Mouse (Mus musculus) megakaryocyte-erythroid progenitor cell, adult 5-6 weeks (primary cell): ENCODE data around the gene Clpsl2. TPM values are rescaled to one million over a fixed set of nuclear protein-coding genes. Genes with fewer than 3 reads are reported as not detected.
A peak's percentile ranks its signal among the peaks of the same experiment; 100 is the strongest.

ENCODE experiments used
- ATAC-seq: replicated peaks from 2 replicates; pipeline ENCODE4 v1.8.0; 2016; ENCODE audit warnings: mild to moderate bottlenecking, inconsistent platforms; ENCODE audit not compliant: severe bottlenecking, poor library complexity, low FRiP score, low TSS enrichment
- total RNA-seq, 2 experiments: library from RNA; stranded (forward) in 1 of 2; stranded (reverse) in 1 of 2; fragments of 200-1000, 215-1000 nt in 1 of 2; fragments of >200 nt in 1 of 2; fragmentation: Nextera tagmentation in 1 of 2; gene quantifications; 2 replicates each; pipeline ENCODE4 v1.2.3; 2014 to 2017

The Clpsl2 gene
- total RNA-seq, 2 experiments from 2014 or later = not detected

DNA sequence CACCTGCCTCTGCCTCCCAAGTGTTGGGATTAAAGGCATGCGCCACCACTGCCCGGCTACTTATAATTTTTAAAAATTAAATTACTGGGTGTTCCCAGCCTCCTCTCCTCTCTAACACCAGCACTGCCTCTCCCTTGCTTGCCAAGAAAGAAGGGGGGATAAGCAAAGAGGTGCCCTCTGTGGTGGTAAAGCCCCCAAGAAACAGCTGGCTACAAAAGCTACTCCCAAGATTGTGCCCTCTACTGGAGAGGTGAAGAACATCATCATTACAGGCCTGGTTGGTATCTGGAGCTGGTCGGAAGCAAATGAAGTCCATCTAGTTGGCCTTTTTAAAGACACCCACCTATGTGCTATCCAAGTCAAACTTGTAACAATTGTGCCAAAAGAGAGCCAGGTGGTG lies 29.4 kb upstream of the Clpsl2 start:
- no peak for ATAC-seq

DNA sequence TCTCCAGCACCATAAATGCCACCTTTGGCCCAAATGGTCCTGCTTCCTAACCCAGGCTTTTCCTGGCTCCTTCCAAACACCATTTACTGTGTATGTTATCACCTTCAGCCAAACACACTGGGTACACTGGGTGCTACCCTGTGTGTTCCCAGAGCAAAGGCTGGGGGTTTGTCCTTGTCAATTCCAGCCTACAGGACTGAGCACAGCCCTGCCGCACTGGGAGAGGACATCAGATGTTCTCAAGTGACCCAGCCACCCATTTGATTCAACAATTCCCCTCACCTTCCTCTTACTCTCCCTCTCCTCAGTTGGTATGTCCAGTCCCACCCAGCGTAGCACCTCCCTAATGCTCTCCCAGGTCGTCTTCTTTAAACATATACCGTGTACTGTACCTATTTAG lies 28.6 kb upstream of the Clpsl2 start:
- ATAC-seq = no peak

DNA sequence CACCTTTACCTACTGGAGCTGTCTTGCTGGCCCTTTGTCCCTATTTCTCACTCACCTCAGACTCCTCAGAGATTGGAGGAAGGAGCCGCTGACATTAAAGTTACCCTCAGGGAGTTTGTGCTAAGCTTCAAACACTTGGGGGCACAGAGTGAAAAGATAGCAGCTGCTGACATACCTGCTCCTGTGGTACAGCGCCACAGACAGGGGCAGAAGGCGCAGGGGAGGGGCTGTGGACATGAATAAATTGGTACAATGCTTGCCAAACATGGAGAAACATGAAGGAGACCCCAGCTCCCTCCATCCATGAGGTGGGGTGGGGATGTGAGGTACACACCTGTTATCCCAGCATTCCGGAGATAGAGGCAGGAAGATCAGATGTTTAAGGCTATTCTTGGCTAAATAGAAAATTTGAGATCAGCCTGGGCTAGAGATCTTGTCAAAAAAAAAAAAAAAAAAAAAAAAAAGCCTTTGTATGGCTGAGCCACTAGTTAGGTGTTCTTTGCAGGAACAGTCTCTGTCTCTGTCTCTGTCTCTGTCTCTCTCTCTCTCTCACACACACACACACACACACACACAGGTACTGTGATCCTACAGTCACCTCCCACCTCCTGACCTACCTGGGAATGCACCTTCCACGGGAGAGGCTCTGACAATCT lies 28.0 kb upstream of the Clpsl2 start:
- no peak for ATAC-seq

DNA sequence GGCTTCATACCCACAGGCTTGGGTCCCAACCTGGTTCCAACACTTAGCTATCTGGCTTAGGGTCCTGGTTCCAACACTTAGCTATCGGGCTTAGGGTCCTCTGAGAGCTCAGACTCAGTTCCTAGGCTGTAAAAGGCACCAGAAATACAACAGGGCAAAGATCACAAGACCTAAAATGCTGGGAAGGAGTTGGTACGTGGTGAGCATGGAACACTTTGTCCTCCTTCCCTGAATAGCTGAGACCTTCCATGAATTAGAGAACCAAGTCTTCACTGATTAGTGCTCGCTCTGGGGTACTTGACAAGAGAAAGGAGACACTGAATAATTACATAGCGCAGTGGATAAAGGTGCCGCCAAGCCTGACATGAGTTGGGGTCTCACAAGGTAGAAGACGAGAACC lies 27.3 kb upstream of the Clpsl2 start:
- ATAC-seq = no peak

DNA sequence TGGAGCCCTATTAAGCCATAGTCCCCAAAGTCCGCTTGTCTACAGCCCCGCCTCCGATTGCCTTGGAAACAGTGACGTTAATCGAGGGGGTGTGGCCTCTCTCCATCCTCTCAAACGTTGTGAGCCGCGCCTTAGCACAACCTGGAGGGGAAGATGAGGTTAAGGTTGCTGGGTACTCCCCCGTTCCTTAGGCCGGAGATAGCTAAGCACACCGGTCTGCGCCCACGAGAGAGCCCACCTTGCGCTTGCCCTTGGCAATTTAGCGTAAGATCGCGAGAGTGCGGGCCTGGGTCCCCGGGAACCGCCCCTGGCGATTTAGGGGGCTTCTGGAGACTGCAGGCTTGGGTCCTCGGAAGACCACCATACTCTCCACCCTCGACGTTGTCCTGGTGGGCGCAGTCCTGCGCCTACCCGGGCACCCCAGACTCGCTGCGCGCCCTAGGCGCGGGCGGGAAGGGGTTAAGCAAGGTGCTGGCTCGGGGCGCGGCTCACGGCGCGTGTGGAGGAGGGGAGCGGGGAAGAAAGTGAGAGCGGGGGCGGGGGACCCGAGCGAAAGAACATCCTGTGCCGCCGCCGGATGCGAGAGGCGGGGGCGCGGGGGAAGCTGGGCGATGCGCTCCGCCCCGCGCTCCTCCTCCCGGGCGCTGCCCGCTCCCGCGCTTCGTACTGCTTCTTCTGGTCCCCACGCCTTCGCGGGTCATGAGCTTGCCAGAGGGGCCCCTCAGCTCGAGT lies 26.4 kb upstream of the Clpsl2 start:
- ATAC-seq = peak; percentile 61

DNA sequence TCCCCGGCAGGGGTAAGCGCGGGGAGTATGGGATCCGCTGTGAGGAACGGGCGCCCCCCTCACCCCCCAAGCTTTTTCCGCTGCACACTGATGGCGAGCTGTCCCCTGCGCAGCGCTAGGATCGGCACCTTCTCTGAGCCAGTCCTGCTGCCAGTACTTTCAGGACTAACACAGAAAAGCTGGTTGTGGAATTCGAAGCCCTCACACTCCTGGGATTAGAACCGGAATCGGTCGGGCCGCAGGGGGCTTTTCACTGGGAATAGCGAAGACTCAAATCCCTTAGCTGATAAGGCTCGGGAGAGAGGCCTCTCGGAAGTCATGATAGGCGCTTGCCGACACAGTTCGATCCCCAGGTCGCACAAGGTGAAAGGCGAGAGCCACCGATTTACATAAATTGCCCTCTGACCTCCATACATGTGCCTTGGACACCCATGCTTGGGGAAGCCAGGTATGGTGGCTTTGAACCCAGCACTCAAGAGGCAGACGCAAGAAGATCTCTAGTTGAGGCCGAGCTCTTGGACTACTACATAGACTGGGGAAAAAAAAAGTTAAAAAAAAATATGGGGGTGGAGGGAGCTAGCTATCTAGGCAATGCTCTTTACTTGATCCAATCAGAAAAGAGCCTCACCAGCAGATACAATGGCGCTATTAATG lies 25.7 kb upstream of the Clpsl2 start:
- ATAC-seq = no peak

DNA sequence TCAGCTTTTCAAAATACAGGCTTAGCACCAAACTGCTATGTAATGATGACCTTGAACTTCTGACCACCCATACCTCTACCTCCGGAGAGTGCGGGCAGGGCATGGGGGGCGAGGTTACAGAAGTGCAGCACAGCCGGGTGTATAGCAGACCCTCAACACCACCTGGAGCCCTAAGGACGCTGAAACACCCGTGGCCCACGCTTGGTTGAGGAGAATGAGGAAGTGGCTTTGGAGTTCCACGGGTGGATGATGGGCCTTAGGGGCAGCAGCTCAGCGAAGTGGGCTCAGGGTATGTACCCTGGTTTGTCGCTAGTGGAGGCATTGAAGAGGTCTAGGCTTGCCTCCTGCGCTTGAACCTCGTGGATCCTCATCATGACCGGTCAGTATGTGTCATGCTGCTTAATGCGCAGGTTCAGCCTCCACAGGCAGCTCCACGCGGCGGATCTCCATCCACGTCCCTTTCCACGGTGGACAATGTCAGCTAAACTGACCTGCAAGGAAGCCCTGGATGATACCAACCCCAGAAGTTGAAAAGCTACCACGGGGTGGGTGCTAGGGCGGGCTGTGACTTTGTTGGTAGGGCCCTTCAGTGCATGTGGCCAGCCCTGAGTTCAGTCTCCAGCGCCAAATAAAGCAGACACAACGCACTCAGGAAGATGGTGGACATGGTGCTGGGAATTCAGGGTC lies 25.1 kb upstream of the Clpsl2 start:
- no peak for ATAC-seq

DNA sequence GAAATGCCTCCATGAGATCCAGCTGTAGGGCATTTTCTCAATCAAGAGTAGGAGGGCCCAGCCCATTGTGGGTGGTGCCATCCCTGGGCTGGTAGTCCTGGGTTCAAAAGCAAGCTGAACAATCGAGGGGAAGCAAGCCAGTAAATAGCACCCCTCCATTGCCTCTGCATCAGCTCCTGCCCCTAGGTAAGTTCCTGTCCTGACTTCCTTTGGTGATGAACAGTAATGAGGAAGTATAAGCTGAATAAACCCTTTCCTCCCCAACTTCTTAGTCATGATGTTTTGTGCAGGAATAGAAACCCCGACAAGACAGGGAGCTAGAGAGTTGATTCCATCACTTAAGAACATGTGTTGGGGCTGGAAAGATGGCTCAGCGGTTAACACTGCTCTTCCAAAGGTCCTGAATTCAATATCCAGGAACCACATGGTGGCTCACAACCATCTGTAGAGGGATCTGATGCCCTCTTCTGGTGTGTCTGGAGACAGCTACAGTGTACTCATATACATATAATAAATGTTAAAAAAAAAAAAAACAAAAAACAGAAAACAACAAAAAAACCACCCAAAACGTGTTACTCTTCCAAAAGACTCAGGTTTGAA lies 24.3 kb upstream of the Clpsl2 start:
- ATAC-seq = no peak

DNA sequence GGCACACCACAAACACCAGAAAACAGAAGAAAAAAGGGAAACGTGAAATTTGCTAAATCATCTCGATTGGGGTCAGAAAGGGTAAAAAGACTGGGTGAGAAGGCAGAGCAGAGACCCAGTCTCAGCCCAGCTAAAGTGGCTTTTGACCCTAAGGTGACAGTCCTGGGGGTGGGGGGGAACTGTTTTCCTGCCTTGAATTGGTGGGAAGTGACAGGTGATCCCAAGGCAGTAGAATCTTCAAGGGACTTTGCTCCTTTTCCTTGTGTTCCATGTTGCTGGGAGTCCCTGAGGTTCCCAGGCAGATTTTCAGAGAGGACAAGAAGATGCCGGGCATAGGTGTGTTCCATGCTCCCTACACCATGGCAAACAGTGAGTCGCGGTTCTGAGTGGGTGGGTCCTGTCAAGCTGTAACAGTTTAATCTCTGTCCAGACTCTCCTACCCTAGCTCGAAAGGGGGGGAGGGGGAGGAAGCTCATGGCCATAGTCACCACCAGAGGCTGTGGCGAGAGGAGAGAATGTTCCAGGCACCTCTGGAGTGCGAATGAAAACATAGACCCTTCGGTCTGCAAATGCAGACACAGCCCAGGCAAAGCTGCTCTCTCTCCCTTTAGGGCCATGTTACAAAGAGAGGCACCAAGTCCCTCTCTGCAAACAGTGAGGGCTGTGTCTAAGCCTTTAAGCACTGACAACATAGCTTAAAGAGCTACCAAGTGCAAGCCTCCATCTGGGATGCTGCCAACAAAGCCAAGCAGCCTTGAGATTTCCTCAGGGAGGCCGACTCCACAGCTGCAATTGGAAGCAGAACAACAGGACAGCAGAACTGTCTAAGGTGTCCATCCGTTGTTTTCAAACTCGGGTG lies 21.8 kb upstream of the Clpsl2 start:
- no peak for ATAC-seq

DNA sequence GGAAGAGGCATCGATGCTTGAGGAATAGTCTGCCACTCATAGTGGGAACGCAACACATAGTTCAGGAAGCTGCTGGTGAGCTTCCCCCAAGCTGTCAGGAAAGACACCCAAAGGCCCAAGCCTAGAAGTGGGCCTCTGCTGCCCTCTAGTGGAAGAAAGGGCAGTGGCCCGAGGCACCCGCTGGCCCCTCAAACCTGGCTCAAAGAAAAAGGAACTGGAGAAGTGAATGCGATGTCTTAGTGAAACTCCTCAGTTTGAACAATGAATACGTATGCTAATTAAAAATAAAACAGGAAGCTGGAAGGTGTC lies 21.2 kb upstream of the Clpsl2 start:
- peak; percentile 53 for ATAC-seq

DNA sequence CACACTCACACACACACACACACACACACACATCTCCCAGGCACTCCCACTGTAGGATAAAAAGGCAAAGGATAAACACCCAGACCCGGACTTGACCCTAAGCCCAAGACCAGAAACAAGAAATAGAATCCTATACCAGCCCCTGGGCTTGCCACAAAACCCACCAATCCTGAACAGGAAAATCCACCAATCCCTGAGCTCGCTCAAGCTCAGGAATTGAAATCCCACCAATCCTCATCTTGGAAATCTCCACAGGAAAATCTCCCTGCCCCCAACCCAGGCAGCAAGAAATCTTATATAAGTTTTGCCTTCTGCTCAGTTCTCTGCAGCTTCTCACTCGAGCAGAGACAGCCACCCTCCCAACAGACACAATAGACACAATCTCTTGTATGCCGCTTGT lies 20.1 kb upstream of the Clpsl2 start:
- ATAC-seq = no peak

DNA sequence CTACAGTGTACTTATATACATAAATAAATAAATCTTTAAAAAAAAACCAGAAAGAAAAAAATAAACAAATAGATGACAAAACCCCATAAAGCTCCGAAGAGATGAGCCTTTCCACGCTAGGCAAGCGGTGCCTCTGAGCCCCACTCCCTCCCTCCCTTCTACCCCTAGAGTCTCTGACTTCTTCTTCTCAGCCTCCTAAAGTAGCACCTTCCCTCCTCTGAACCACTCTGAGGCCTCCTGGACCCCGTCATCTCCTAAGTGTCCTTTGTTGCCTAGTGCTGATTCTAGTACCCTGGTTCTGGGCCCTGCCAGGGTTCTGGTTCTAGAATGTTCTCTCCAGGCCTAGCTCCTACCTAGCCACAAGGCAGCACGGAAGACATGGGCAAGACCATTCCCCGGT lies 18.7 kb upstream of the Clpsl2 start, which contains the start of gene Armc12:
Gene Armc12 (plus strand): TSS at position 301 of the 400 bp plus-strand sequence.
- ATAC-seq = no peak

DNA sequence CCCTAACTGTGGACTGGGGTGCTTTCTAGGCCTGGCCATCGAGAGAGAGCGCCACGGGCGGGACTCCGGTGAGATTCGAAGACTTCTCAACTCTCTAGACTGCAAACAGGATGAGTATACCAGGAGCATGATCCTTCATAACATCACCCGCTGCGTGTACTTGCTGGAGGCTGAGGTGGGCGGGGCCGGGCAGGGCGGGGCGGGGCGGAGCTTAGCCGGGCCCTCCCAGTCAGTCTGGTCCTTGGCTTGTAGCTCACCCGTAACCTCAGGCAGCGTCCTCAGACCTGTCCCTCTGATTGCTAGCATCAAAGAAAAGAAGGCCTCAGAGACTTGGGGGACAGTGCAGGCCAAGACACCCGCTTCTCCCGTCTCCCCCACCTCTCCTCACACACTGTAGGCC lies 17.3 kb upstream of the Clpsl2 start:
- ATAC-seq = 0 out of 2 replicates have a peak, but pooled peaks have one; percentile 47

DNA sequence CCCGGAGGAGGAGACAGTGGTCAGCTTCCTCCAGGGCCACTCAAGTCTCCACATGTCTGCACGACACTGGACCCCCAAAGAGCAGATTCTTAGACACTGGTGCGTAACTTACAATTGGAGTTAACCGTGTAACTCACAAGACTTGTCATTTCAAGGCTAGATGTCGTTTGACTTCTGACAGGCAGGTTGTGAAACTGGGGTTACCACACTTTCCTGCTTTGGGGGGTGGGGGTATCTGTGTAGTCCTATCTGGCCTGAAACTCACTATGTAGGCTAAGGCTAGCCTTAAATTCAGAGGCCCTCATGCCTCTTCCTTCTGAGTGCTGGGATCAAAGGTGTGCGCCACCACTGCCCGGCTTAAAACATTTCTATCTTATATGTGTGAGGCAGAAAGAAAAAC lies 16.7 kb upstream of the Clpsl2 start:
- no peak for ATAC-seq

DNA sequence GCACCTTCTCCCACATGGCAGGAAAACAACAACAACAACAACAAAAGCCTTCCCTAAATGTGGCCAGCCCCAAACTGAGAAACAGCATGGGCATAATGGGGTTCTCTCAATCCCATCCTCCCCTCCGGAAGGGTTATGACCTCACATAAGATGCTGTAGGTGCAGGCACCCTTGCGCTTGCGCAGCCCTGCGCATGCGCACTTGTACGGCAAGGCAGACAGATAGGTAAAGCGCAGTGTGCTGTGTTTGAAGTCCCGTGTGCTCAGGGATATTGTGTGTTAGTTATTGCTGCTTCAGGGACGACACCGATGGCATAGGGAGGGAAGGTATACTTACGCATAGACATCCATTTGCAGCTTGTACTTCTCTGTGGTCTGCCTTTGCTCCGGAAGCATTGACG lies 15.9 kb upstream of the Clpsl2 start:
- no peak for ATAC-seq

DNA sequence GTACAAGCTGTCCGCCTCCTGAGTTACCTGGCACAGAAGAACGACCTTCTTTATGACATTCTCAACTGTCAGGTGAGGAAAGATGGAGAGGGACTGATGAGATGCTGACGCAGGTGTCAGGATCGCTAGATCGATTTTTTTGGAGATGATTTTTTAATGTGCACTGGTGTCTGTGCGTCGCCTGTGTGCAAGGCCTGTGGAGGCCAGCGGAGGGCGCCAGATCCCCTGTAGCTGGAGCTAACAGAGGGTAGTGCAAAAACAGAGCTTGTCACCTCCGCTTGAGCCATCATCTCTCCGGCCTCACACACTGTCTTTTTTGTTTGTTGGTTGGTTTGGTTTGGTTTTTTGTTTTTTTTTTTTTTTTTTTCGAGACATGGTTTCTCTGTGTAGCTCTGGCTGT lies 11.3 kb upstream of the Clpsl2 start:
- no peak for ATAC-seq

DNA sequence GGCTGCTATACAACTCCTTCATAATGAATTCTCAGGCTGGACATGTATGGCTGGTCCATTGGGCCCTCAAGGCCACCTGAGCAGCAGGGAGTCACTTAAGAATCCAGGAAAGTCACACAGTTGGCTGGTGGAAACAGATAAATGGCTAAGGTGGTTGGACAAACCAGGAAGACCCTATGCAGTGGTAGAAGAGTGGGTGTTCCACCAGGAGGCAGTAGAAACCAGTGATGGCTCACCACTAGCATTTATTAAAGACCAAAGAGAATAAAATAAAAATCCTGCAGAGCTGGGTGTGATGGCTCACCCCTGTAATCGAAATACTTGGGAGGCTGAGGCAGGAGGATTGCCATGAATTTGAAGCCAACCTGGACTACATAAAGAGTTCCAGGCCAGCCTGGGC lies 2.3 kb upstream of the Clpsl2 start:
- no peak for ATAC-seq

DNA sequence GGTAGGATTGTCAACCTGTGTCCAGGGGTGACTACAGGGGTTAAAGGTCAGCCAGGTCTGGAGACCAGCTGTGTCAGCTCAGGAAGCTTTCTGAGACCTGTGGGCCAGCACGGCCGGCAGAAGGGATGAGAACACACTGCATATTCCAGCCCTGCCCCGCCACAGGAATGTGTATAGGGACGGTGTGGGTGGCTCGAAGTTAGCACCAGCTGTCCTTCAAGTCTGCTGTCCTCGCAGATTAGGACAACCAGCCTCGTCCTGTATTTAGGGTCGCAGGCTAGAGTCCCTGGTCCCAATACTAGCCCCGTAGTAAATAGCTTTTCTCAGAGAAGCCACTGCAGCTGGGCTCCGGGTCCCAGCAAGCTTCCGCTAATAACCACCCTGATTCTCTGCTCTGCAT lies 661 bp upstream of the Clpsl2 start:
- no peak for ATAC-seq
